Mouse (Mus musculus): ENCODE measurements around the gene Gm28048. TPM values are rescaled to one million over a fixed set of nuclear protein-coding genes. Genes with fewer than 3 reads are reported as not detected.

The Gm28048 gene
- total RNA-seq, 2 experiments from 2014 or later, result 3.2 to 3.6 TPM

- DNase-seq, result no peak
- intact Hi-C loops (cut with DNase I; ENCODE audit: low total_unique reads), result loop anchor here (10.0 kb wide), 1 partner anchor 86 kb away; no protein-coding TSS in a partner anchor
Measured at GRCm38 (mm10) chr11:22868582-22868981, 113.3 kb downstream of the Gm28048 start.

- no peak for DNase-seq
- intact Hi-C loops (cut with DNase I; ENCODE audit: low total_unique reads), result loop anchor here (10.0 kb wide), 1 partner anchor 87 kb away; no protein-coding TSS in a partner anchor
Measured at GRCm38 (mm10) chr11:22867691-22868090, 114.2 kb downstream of the Gm28048 start.

GRCm38 (mm10) chr11:22865635-22866246, 116.1 kb downstream of the Gm28048 start:
- intact Hi-C loops (cut with DNase I; ENCODE audit: low total_unique reads), result loop anchor here (10.0 kb wide), 1 partner anchor 89 kb away; no protein-coding TSS in a partner anchor
- DNase-seq, result no peak

GRCm38 (mm10) chr11:22864305-22865060, 117.4 kb downstream of the Gm28048 start:
- intact Hi-C loops (cut with DNase I; ENCODE audit: low total_unique reads), result loop anchor here (10.0 kb wide), 1 partner anchor 90 kb away; no protein-coding TSS in a partner anchor
- no peak for DNase-seq

- DNase-seq, result no peak
- intact Hi-C loops (cut with DNase I; ENCODE audit: low total_unique reads), result loop anchor here (10.0 kb wide), 1 partner anchor 91 kb away; no protein-coding TSS in a partner anchor
Measured at GRCm38 (mm10) chr11:22863581-22863980, 118.3 kb downstream of the Gm28048 start.

- intact Hi-C loops (cut with DNase I; ENCODE audit: low total_unique reads), result loop anchor here (10.0 kb wide), 1 partner anchor 93 kb away; no protein-coding TSS in a partner anchor
- no peak for DNase-seq
Measured at GRCm38 (mm10) chr11:22861315-22861714, 120.6 kb downstream of the Gm28048 start.

- intact Hi-C loops (cut with DNase I; ENCODE audit: low total_unique reads), result loop anchor here (10.0 kb wide), 1 partner anchor 94 kb away; no protein-coding TSS in a partner anchor
- peak; percentile 42 for DNase-seq
Measured at GRCm38 (mm10) chr11:22860335-22861227, 121.3 kb downstream of the Gm28048 start, which contains the start of gene B3gnt2. Gene B3gnt2, minus strand, starts transcription at chr11:22860961.

- peak; percentile 89 for DNase-seq
- intact Hi-C loops (cut with DNase I; ENCODE audit: low total_unique reads), result loop anchor here (10.0 kb wide), 1 partner anchor 95 kb away; no protein-coding TSS in a partner anchor
Measured at GRCm38 (mm10) chr11:22859633-22860334, 122.1 kb downstream of the Gm28048 start.

- intact Hi-C loops (cut with DNase I; ENCODE audit: low total_unique reads), result no loop called here
- DNase-seq, result no peak
Measured at GRCm38 (mm10) chr11:22859301-22859632, 122.6 kb downstream of the Gm28048 start.

- no peak for DNase-seq
- intact Hi-C loops (cut with DNase I; ENCODE audit: low total_unique reads), result no loop called here
Measured at GRCm38 (mm10) chr11:22858441-22859300, 123.2 kb downstream of the Gm28048 start.

- no peak for DNase-seq
- intact Hi-C loops (cut with DNase I; ENCODE audit: low total_unique reads), result no loop called here
Measured at GRCm38 (mm10) chr11:22857705-22858440, 124.0 kb downstream of the Gm28048 start.

- no peak for DNase-seq
- intact Hi-C loops (cut with DNase I; ENCODE audit: low total_unique reads), result no loop called here
Measured at GRCm38 (mm10) chr11:22857106-22857704, 124.7 kb downstream of the Gm28048 start.

GRCm38 (mm10) chr11:22856371-22856965, 125.4 kb downstream of the Gm28048 start:
- intact Hi-C loops (cut with DNase I; ENCODE audit: low total_unique reads), result no loop called here

GRCm38 (mm10) chr11:22854571-22854970, 127.3 kb downstream of the Gm28048 start:
- intact Hi-C loops (cut with DNase I; ENCODE audit: low total_unique reads), result no loop called here
- no peak for DNase-seq

More at GRCm38 (mm10) chr11:22856371-22856965, 125.4 kb downstream of the Gm28048 start:
- DNase-seq, result no peak

GRCm38 (mm10) chr11:22853477-22854157, 128.3 kb downstream of the Gm28048 start:
- no peak for DNase-seq
- intact Hi-C loops (cut with DNase I; ENCODE audit: low total_unique reads), result no loop called here

- no peak for DNase-seq
- intact Hi-C loops (cut with DNase I; ENCODE audit: low total_unique reads), result no loop called here
Measured at GRCm38 (mm10) chr11:22852510-22852909, 129.4 kb downstream of the Gm28048 start.

Measured in gastrocnemius, postnatal 14 days (tissue).